Mouse (Mus musculus) olfactory bulb, adult 2 months (tissue): ENCODE data around the gene 7530416G11Rik. TPM values are rescaled to one million over a fixed set of nuclear protein-coding genes. Genes with fewer than 3 reads are reported as not detected.

Experiments used
- H3K27ac ChIP-seq: fragments of 200-500 bp; 2 replicates; pipeline ENCODE4 v1.5.1; 2012; ENCODE audit warnings: low read depth, low read length; ENCODE audit not compliant: insufficient read depth
- H3K4me1 ChIP-seq: fragments of 200-500 bp; 2 replicates; pipeline ENCODE4 v1.6.1; 2012; ENCODE audit warnings: low read length; ENCODE audit not compliant: control insufficient read depth, insufficient read depth
- H3K4me3 ChIP-seq: fragments of 200-500 bp; 2 replicates; pipeline ENCODE4 v1.5.1; 2012; ENCODE audit warnings: mild to moderate bottlenecking, low read depth, low read length, moderate library complexity; ENCODE audit not compliant: insufficient read depth
- CTCF ChIP-seq: fragments of 200-500 bp; IDR thresholded peaks from 2 replicates; pipeline ENCODE4 v1.5.1; 2012; ENCODE audit warnings: low read depth, mild to moderate bottlenecking, low read length, moderate library complexity; ENCODE audit not compliant: insufficient read depth
- POLR2A ChIP-seq: fragments of 200-500 bp; IDR thresholded peaks from 2 replicates; pipeline ENCODE4 v1.6.1; 2012; ENCODE audit warnings: mild to moderate bottlenecking, low read depth, low read length, moderate library complexity; ENCODE audit not compliant: insufficient read depth
- WGBS: fragments of 180-500 bp; shearing (Covaris S2); methylation state at CpG from one replicate; pipeline ENCODE4 v1.1.7; 2018; 5-methylcytosine and 5-hydroxymethylcytosine counted together
- polyA plus RNA-seq: library from polyadenylated mRNA; stranded (reverse); fragments of >200 nt; gene quantifications from 2 replicates; pipeline ENCODE4 v1.2.4, GENCODE M21; 2012; ENCODE audit warnings: low replicate concordance; ENCODE audit not compliant: missing spikeins, insufficient read depth, insufficient read length

Gene 7530416G11Rik
- polyA plus RNA-seq, 1 experiment, result not detected

DNA sequence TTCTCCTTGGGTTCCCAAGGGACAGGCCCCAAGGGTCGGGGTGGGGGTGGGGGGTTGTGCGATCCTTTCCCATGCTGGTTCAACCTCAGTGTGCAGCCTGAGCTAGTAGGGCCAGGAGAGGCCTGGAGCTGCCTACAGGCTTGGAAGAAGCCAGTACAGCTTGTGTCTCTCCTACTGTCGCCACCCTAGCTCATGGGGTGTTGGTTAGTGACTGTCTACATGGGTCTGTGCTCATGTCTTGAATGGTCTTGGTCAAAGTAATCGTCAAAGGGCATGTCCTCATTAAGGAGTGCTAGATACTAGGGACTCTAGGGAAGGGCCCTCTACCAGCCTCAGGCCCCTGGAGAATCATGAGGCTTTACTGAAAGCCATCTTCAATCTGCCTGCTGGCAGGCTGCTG is 5.5 kb downstream of the 7530416G11Rik start:
- H3K27ac ChIP-seq, result no peak overlapping the region
- H3K4me1 ChIP-seq, result peaks cover 10% of the 10 kb centered on the region
- no peak for TF ChIP-seq CTCF
- TF ChIP-seq POLR2A, result no peak
- no peak overlapping the region for H3K4me3 ChIP-seq
- 84% methylated on average over 4 of the region's 4 CpGs for WGBS

DNA sequence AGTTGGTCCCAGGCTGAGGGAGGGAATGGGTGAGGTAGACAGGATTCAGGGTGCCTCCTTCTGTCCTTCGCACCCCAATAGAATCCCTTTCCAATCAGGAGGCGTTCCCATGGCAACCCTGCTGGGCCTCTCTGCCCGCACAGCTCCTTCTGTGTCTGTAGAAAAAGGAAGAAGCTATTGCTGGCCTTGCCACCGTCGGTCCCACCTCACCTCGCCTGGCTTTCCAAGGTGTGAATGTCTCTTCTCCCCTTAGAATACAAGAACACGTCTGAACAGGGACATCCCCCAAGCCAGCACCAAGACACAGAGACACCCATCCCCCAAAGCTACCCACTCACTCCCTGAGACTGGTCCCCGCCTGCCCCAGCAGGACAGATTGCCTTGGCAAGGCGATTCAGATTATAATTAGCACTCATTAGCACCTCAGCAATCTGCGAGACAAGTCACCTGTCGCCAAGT is 8.8 kb downstream of the 7530416G11Rik start:
- peaks cover 10% of the 10 kb centered on the region for H3K4me1 ChIP-seq
- no peak overlapping the region for H3K4me3 ChIP-seq
- no peak for TF ChIP-seq CTCF
- no peak for TF ChIP-seq POLR2A
- no peak overlapping the region for H3K27ac ChIP-seq
- WGBS, result 16% methylated on average over 11 of the region's 11 CpGs

DNA sequence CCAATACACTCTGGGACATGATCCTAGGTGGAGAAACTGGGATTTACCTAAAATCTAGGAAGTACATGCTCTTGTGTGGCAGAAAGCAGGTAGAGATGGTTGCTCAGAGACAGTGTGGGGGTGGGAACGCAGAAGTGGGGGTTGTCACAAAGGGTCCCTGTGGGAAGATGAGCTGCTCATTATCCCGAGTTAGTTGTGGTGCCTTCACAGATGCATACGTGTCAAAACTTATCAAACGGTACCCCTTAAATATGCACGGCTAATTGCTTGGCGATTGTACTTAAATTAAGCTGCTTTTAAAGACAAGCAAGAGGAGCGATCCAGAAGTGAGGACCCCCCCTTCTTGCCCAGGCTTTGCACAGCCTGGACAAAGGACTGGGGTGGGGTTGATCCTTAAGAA is 13.3 kb downstream of the 7530416G11Rik start:
- WGBS, result 41% methylated on average over 7 of the region's 7 CpGs
- no peak overlapping the region for H3K27ac ChIP-seq

DNA sequence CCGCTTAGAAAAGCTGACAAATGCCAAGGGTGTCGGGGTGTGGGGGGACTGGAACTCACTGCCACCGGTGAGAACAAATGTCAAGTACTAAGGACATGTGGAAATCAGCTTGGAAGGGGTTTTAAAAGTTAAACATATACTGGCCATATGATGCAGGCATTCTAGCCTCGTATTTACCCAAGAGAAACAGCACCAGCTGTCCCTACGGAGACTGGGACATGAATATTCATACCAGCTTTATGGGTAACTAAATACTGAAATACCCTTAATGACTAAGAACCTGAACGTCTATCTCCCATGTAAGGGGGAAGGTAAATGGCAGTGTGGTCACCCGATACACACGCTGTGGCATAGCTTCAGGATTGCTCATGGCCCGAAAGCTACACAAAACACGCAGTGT is 14.1 kb downstream of the 7530416G11Rik start:
- TF ChIP-seq POLR2A (no peak), CTCF (no peak)
- WGBS, result 84% methylated on average over 10 of the region's 10 CpGs
- peaks cover under 1% of the 10 kb centered on the region for H3K4me1 ChIP-seq
- H3K27ac ChIP-seq, result no peak overlapping the region
- H3K4me3 ChIP-seq, result no peak overlapping the region

More for the DNA sequence above, 13.3 kb downstream of the 7530416G11Rik start:
- TF ChIP-seq POLR2A, result no peak
- Histone ChIP-seq H3K4me1 (peaks cover 9% of the 10 kb centered on the region), H3K4me3 (no peak overlapping the region)

DNA sequence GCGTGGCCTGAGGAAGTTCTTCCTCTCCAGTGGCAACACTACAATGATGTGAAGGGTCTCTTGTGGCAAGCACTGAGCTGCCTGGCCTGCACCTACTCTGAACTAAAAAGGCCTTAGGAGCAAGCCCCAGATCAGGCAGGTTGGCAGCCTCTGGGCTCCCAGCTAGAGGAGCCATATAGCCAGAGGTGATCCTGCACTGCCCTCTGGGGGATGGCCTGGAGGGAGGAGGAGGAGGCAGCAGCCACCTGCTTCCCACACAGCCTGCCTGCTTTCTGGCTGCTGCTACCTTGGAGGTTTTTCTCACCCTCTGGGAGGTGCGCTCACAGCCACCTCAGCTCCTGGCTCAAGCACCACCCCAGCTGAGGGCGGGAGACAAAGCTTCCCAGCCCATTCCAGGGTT is 22.4 kb downstream of the 7530416G11Rik start:
- 73% methylated on average over 3 of the region's 3 CpGs for WGBS
- Histone ChIP-seq H3K4me3 (no peak overlapping the region), H3K4me1 (peaks cover 4% of the 10 kb centered on the region; the same call in 1 of the 2 replicates), H3K27ac (no peak overlapping the region)
- TF ChIP-seq POLR2A (no peak), CTCF (no peak)

DNA sequence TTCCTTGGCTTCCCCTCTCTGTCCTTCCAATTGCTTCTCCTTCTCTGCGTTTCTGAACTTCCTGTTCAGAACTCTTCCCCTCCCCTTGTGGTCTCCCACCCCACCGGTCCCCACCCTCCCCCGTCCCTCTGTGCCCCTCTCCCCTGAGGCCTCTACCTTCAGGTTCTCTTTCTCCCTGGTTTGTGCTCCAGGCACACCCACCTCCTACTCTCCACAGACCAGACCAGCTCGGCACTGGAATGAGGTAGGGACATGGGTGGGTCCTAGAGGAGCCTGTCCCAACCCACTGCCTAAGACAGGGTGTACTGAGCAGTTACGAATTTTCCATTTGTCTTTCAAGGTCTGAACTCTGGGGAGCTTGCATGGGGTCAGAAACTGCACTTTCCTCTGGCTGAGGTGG is 23.1 kb downstream of the 7530416G11Rik start:
- Histone ChIP-seq H3K4me1 (peaks cover 4% of the 10 kb centered on the region; the same call in 1 of the 2 replicates), H3K27ac (no peak overlapping the region), H3K4me3 (no peak overlapping the region)
- TF ChIP-seq CTCF (no peak), POLR2A (no peak)
- 68% methylated on average over 5 of the region's 5 CpGs for WGBS

DNA sequence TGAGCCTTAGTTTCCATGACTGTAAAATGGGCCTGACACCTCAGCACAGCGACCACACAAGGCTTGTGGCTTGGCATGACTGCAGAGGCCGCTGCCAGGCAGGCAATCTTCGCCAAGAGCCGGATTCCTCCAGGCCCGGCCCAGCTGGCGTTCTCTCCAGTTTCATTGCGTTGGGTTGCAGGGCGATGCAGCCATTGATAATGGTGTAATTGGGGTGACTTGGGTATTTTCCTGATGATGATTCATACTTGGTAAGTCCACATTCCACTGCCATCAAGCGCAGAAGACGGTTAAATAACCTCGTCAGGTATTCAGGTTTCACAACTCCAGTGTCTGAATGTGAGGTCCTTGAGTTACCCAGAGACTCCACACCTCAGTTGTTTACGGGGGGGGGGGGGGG is 23.7 kb downstream of the 7530416G11Rik start:
- Histone ChIP-seq H3K4me3 (no peak overlapping the region), H3K27ac (no peak overlapping the region), H3K4me1 (peaks cover 4% of the 10 kb centered on the region; the same call in 1 of the 2 replicates)
- TF ChIP-seq CTCF (no peak), POLR2A (no peak)
- WGBS, result 52% methylated on average over 12 of the region's 12 CpGs

- peak; percentile 31; the same call in 1 of the 2 replicates for TF ChIP-seq CTCF
- TF ChIP-seq POLR2A, result no peak
- peaks cover 4% of the 10 kb centered on the region; the same call in 1 of the 2 replicates for H3K4me1 ChIP-seq
- WGBS, result 7% methylated on average over 1 of the region's 1 CpGs
- H3K27ac ChIP-seq, result no peak overlapping the region
- H3K4me3 ChIP-seq, result no peak overlapping the region
Observed at GRCm38 (mm10) chr15:85477584-85477983, 25.4 kb downstream of the 7530416G11Rik start.

DNA sequence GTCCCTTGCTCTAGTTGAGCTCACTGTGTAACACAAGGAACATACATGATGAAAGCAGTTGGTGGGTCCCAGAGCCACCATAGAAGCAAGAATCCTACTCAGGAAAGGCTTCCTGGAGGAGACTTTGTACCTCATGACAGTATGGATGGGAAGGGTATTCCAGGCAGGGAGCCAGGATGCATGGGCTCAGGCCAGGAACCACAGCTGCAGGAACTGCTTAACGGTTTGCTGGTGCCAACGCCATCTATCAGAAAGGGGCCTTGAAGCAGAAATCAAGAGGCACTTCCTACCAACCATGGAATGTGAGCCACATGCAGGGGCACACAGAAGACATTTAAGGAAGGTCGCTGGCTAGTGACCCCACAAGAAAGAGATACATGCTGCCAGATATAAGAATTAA is 28.3 kb downstream of the 7530416G11Rik start:
- Histone ChIP-seq H3K27ac (no peak overlapping the region), H3K4me1 (no peaks in the 10 kb centered on the region; the same call in 1 of the 2 replicates), H3K4me3 (no peak overlapping the region)
- TF ChIP-seq POLR2A (no peak), CTCF (no peak)
- 36% methylated on average over 3 of the region's 3 CpGs for WGBS

- TF ChIP-seq CTCF (no peak), POLR2A (no peak)
- no peak overlapping the region for H3K4me3 ChIP-seq
- 83% methylated on average over 6 of the region's 6 CpGs for WGBS
- peaks cover 3% of the 10 kb centered on the region; the same call in 1 of the 2 replicates for H3K4me1 ChIP-seq
- no peak overlapping the region for H3K27ac ChIP-seq
Observed at GRCm38 (mm10) chr15:85469401-85469800, 33.6 kb downstream of the 7530416G11Rik start.
